Mouse (Mus musculus) stomach, postnatal 0 days (tissue): ENCODE data around the gene Borcs6. TPM values are rescaled to one million over a fixed set of nuclear protein-coding genes. Genes with fewer than 3 reads are reported as not detected.

ENCODE experiments used
- ATAC-seq: fragments of 200-750 bp; cut with Nextera tagmentation; 2 replicates; pipeline ENCODE4 v1.8.0; 2017; ENCODE audit not compliant: low FRiP score, low TSS enrichment
- DNase-seq: peaks from one replicate; pipeline ENCODE4 v3.0.0-alpha.2; 2016; ENCODE audit warnings: low spot score
- H3K27ac ChIP-seq: fragments of 300-500 bp; sonication (generic); replicated peaks from 2 replicates; pipeline ENCODE4 v1.5.1; 2014; ENCODE audit warnings: mild to moderate bottlenecking, control low read depth
- H3K27me3 ChIP-seq: fragments of 300-500 bp; sonication (generic); 2 replicates; pipeline ENCODE4 v1.6.1; 2014; ENCODE audit warnings: low read length; ENCODE audit not compliant: control insufficient read depth, insufficient read depth
- H3K36me3 ChIP-seq: fragments of 300-500 bp; sonication (generic); 2 replicates; pipeline ENCODE4 v1.6.1; 2014; ENCODE audit warnings: low read length, mixed read lengths; ENCODE audit not compliant: control insufficient read depth, insufficient read depth
- H3K4me1 ChIP-seq: fragments of 300-500 bp; sonication (generic); replicated peaks from 2 replicates; pipeline ENCODE4 v1.6.1; 2014; ENCODE audit warnings: antibody characterized with exemption; ENCODE audit not compliant: control insufficient read depth, insufficient read depth
- H3K4me2 ChIP-seq: fragments of 300-500 bp; sonication (generic); replicated peaks from 2 replicates; pipeline ENCODE4 v1.6.1; 2014; ENCODE audit warnings: low read depth, mild to moderate bottlenecking, control low read depth, moderate library complexity
- H3K4me3 ChIP-seq: fragments of 300-500 bp; sonication (generic); 2 replicates; pipeline ENCODE4 v1.5.1; 2014; ENCODE audit warnings: low read depth, low read length, control low read depth
- H3K9ac ChIP-seq: fragments of 300-500 bp; sonication (generic); 2 replicates; pipeline ENCODE4 v1.6.1; 2014; ENCODE audit warnings: mild to moderate bottlenecking, low read length, control low read depth, mixed read lengths
- H3K9me3 ChIP-seq: fragments of 300-500 bp; sonication (generic); 2 replicates; pipeline ENCODE4 v1.6.1; 2016; ENCODE audit warnings: low read length; ENCODE audit not compliant: control insufficient read depth
- CTCF ChIP-seq: IDR thresholded peaks from 2 replicates; pipeline ENCODE4 v1.5.1; 2016; ENCODE audit warnings: antibody characterized with exemption, low read depth, mild to moderate bottlenecking, moderate library complexity
- EP300 ChIP-seq: optimal IDR thresholded peaks from 2 replicates; pipeline ENCODE3; 2016; ENCODE audit warnings: antibody characterized with exemption
- WGBS: fragments of 180-500 bp; shearing (Covaris S2); extraction: QIAGEN DNeasy Blood & Tissue Kit; methylation state at CpG from one replicate; pipeline ENCODE4 v1.1.7; 2014; 5-methylcytosine and 5-hydroxymethylcytosine counted together
- polyA plus RNA-seq: library from polyadenylated mRNA; unstranded; fragments of >200 nt; fragmentation: Nextera tagmentation; extraction: Ambion mirVana; gene quantifications from 2 replicates; pipeline ENCODE4 v1.2.1, GENCODE M21; 2015

Gene Borcs6
- polyA plus RNA-seq, 1 experiment from 2014 or later: 14.6 TPM

DNA sequence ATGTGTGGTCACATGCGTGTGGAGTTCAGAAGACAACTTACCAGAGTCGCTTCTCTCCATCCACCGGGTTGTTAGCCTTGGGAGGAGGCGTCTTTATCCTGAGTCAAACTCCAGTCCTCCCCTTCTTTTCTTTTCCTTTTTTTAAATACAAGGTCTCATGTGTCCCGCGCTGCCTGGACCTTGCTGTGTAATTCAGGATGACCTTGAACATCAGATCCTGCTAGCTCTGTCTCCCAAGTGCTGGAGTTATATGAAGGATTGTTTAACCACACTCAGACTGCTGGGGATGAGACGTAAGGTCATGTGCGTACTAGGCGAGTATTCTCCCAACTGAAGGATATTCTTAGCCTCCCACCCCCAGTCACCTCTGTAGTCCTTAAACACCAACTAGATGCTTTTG is 17.8 kb downstream of the Borcs6 start:
- no peak overlapping the region for H3K4me2 ChIP-seq
- DNase-seq: no peak
- no peak overlapping the region for H3K4me3 ChIP-seq
- WGBS: 79% methylated on average over 9 of the region's 9 CpGs
- no peak for TF ChIP-seq CTCF
- no peak for TF ChIP-seq EP300
- no peak overlapping the region for H3K27ac ChIP-seq
- H3K9ac ChIP-seq: no peak overlapping the region
- H3K27me3 ChIP-seq: no peaks in the 10 kb centered on the region
- no peaks in the 10 kb centered on the region for H3K36me3 ChIP-seq
- no peaks in the 10 kb centered on the region for H3K9me3 ChIP-seq
- no peaks in the 10 kb centered on the region for H3K4me1 ChIP-seq
- ATAC-seq: no peak

DNA sequence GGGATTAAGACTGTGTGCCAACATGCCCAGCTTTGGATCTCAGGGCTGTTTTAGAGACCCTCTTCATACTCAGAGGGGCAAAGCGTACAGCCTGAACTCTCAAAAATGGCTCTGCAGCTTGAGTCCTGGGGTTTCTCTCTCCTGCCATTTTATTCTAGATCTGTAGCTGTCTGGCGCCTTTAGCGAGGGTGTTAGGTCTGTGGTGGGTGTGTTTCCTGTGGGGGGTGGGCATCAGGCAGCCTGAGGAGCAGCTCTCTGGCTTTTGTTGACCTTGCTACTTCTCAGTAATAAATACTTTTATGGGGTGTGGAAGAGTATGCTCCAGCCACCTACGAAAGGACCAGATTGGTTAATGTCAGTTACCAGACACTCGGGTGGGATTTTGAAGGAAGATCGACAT is 18.5 kb downstream of the Borcs6 start:
- no peak overlapping the region for H3K9ac ChIP-seq
- ATAC-seq: no peak
- H3K9me3 ChIP-seq: no peaks in the 10 kb centered on the region
- no peak overlapping the region for H3K4me2 ChIP-seq
- no peak overlapping the region for H3K27ac ChIP-seq
- DNase-seq: no peak
- TF ChIP-seq EP300: no peak
- TF ChIP-seq CTCF: no peak
- WGBS: 73% methylated on average over 6 of the region's 6 CpGs
- no peaks in the 10 kb centered on the region for H3K4me1 ChIP-seq
- H3K27me3 ChIP-seq: no peaks in the 10 kb centered on the region
- no peak overlapping the region for H3K4me3 ChIP-seq
- no peaks in the 10 kb centered on the region for H3K36me3 ChIP-seq

DNA sequence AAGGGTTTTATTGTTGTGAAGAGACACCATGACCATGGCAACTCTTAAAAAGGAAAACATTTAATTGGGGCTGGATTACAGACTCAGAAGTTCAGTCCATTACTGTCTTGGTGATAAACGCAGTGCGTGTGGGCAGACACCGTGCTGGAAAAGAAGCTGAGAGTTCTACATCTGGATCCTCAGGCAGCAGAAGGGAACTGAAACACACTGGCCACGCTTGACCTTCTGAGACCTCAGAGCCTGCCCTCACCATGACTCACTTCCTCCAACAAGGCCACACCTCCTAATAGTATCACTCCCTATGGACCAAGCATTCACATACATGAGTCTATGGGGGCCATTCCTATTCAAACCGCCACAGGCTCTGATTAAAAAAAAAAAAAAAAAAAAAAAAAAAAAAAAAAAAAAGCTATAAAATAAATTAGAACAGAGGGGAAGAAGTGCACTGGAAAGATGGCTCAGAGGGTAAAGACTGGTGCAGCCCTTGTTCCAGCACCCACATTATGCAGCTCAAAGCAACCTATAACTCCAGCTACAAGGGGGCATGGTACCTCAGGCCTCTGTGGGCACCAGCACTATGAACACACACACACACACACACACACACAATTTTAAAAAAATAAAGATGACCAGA is 19.4 kb downstream of the Borcs6 start:
- ATAC-seq (peak; percentile 58), DNase-seq (no peak)
- H3K4me2 ChIP-seq: no peak overlapping the region
- H3K9me3 ChIP-seq: no peaks in the 10 kb centered on the region
- TF ChIP-seq CTCF (no peak), EP300 (no peak)
- H3K36me3 ChIP-seq: no peaks in the 10 kb centered on the region
- H3K4me1 ChIP-seq: no peaks in the 10 kb centered on the region
- no peaks in the 10 kb centered on the region for H3K27me3 ChIP-seq
- H3K27ac ChIP-seq: no peak overlapping the region
- H3K9ac ChIP-seq: no peak overlapping the region
- 58% methylated on average over 5 of the region's 5 CpGs for WGBS
- H3K4me3 ChIP-seq: no peak overlapping the region

DNA sequence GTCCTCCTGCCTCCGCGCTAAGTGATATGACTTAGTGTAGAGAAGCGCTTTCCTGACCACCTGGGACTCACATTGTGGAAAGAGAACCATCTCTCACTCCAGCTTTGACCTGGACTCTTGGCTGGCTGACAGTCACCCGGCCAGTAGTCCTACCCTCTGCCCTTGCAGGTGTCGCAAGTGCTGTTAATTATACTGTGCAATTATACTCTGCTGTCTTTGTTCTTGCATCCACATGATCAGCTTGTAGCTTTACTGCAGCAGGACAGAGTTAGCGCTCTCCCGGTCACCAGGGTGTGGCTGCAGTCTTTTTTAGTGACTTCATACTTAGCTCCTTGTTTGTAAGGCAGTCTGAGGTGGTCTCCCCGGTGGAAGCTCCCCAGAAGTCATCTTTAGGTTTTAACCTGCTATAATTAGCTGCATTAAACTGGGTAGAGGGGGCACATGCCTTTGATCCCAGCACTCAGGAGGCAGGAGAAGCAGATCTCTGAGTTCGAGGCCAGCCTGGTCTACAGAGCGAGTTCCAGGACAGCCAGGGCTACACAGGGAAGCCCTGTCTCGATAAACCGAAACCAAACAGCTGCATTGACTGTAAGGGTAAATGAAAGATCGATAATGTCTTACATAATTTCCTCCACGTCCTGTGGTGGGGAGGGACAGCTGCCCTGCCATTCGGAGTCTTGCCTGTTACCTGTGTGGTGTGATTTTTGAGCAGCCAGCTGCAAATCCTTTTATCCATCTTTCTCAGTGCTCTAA is 20.8 kb downstream of the Borcs6 start:
- no peak overlapping the region for H3K27ac ChIP-seq
- H3K4me1 ChIP-seq: no peaks in the 10 kb centered on the region
- H3K4me2 ChIP-seq: no peak overlapping the region
- ATAC-seq (0 out of 2 replicates have a peak, but pooled peaks have one; percentile 43), DNase-seq (no peak)
- H3K4me3 ChIP-seq: no peak overlapping the region
- no peak overlapping the region for H3K9ac ChIP-seq
- 77% methylated on average over 15 of the region's 15 CpGs for WGBS
- no peak for TF ChIP-seq EP300
- no peak for TF ChIP-seq CTCF
- no peaks in the 10 kb centered on the region for H3K9me3 ChIP-seq
- H3K36me3 ChIP-seq: no peaks in the 10 kb centered on the region
- H3K27me3 ChIP-seq: no peaks in the 10 kb centered on the region

DNA sequence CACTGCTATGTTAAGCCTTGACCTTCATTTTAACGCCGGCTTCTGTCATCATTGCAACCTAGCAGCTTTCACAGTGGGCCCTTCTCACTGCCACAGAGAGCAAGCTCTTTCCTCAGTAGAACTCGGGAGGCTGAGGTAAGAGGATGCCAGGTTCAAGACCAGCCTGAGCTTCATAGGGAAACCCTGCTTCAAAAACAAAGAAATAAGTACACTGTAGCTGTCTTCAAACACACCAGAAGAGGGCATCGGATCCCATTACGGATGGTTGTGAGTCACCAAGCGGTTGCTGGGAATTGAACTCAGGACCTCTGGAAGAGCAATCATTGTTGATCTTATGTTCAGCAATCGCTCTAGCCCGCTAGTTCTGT is 21.3 kb downstream of the Borcs6 start:
- Histone ChIP-seq H3K9me3 (no peaks in the 10 kb centered on the region), H3K27ac (no peak overlapping the region), H3K4me3 (no peak overlapping the region), H3K9ac (no peak overlapping the region), H3K4me1 (no peaks in the 10 kb centered on the region), H3K27me3 (no peaks in the 10 kb centered on the region), H3K36me3 (no peaks in the 10 kb centered on the region), H3K4me2 (no peak overlapping the region)
- 89% methylated on average over 8 of the region's 8 CpGs for WGBS
- no peak for TF ChIP-seq CTCF
- no peak for TF ChIP-seq EP300
- ATAC-seq: no peak
- no peak for DNase-seq

DNA sequence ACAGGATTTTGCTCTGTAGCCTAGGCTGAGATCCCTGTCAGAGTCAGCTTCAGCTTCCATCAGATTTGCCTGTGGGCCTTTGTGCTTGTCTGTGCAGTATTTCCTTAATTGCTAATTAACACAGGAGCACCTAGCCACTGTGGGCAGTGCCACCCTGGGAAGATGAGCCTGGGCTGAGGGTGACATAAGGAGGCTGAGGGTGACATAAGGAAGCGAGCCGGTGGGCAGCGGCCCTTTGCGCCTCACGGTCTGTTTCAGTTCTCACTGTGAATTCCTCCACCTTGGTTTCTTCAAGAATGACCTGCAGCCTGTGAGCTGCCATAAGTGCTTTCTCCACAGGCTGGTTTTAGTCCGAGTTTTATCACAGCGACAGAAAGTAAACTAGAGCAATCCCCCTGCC is 22.1 kb downstream of the Borcs6 start:
- Histone ChIP-seq H3K9me3 (no peaks in the 10 kb centered on the region), H3K9ac (no peak overlapping the region), H3K36me3 (no peaks in the 10 kb centered on the region), H3K4me2 (no peak overlapping the region), H3K27me3 (no peaks in the 10 kb centered on the region), H3K4me1 (no peaks in the 10 kb centered on the region), H3K27ac (no peak overlapping the region), H3K4me3 (no peak overlapping the region)
- no peak for DNase-seq
- 78% methylated on average over 7 of the region's 7 CpGs for WGBS
- no peak for TF ChIP-seq CTCF
- no peak for TF ChIP-seq EP300
- ATAC-seq: no peak
